Mouse (Mus musculus): ENCODE results near the gene Sp1. TPM values are rescaled to one million over a fixed set of nuclear protein-coding genes. Genes with fewer than 3 reads are reported as not detected.

Gene Sp1
- total RNA-seq (2014; fragmentation: Nextera tagmentation) (92.4 and 93.8 TPM in 2 replicates), total RNA-seq (2017) (42.3 and 50.5 TPM in 2 replicates), polyA plus RNA-seq (2012) (16.4 and 35.8 TPM in 2 replicates)

DNA sequence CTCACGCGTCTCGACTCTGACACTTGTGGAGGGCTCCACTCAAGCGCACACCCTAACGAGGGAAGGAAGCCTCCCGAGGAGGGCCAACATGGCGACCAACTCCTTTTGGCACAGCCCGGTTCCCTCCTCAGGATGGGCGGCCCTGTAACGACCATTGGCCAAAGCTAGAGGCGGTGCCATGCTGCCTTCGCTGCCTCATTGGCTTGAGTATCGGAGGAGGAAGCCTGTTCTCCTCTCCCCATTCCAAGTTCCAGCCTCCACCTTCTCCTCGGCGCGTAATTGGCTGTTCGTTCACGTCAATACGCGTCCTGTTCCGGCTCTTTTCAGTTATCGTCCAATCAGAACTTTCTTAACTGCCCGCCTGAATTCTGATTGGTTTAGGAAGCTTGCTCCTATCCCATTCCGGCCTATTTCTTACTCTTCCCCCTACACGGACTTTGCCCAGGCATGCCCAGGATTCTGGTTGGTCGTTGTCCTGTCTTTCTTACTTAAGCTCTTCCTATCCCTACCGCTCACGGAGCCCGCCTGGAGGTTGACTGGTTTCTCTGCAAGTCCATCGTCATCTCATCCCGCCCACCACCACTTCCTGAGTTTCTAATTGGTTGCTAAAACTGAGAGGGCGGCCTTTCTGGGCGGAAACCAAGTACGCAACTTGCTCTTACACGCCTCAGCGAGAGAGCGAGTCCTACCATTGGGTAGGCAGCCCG lies at the start of gene Sp1:
Gene Sp1, plus strand, starts transcription at position 655 of the 707 bp plus-strand sequence.
- ATAC-seq (ENCODE audit: extremely low read depth, insufficient number of reproducible peaks, low FRiP score, poor library complexity, severe bottlenecking) (peak; percentile 82), DNase-seq (ENCODE audit: low spot score) (peak; percentile 96)
- Histone ChIP-seq H3K4me3 (ENCODE audit: low read depth, low read length) (peak within 1 kb of the TSS; percentile 76), H3K27me3 (ENCODE audit: insufficient read depth, low read length) (no peaks in the 10 kb centered on the region), H3K4me1 (ENCODE audit: insufficient read depth, low read depth, low read length) (peaks cover 60% of the 10 kb centered on the region), H3K36me3 (replicated peaks) (peaks cover 34% of the 10 kb centered on the region), H3K9me3 (replicated peaks) (no peaks in the 10 kb centered on the region)
- TF ChIP-seq GATA1 (IDR thresholded peaks at IDR 0.05; ENCODE audit: borderline replicate concordance, low read length) (no peak), POLR2AphosphoS5 (IDR thresholded peaks at IDR 0.05; ENCODE audit: insufficient replicate concordance, low read depth, low read length) (no peak), CTCF (IDR thresholded peaks at IDR 0.05; ENCODE audit: low read depth, low read length) (no peak), GATA2 (IDR thresholded peaks at IDR 0.05; ENCODE audit: borderline replicate concordance, low read depth, low read length) (no peak), TAL1 (conservative IDR thresholded peaks at IDR 0.05; ENCODE audit: low read depth, low read length) (no peak)

DNA sequence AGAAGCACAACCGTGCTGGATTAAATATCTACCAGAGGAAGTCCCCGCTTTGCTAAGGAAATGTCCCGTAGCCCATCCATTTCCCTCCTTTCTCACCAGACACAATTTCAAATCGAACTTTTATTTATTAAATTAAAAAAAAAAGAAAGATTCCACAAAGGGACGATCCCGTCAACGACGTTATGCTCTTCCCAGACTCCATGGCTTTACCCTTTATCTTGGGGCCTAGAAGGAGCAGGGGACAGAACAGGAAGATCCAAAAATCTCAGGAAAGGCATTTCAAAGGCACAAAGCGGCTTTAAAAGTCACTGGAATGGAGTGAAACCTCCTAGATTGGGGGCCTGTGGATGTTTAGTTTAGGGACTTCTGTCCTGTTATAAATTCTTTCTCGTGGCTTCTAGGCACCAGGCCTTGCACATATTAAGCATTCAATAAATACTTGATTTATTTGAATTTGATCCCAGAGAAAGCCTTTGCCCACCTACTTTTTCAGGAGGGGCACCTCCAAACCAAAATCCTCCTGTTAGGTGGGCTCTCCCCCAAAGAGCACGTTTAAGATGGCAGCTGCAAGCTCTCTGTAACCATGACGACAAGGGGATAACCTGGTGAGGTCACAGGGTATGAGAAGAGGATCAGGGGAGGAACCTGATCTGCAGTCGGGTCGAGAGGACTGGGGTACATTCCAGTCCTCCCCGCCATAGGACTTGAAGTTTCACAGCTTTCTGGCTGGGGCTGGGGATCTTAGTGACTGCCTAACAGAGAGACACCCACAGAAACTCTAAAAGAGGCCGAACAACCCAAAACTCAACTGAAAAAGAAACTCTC lies 49.2 kb upstream of the Sp1 start:
- TF ChIP-seq CTCF (IDR thresholded peaks at IDR 0.05; ENCODE audit: low read depth, low read length) (no peak), POLR2AphosphoS5 (IDR thresholded peaks at IDR 0.05; ENCODE audit: insufficient replicate concordance, low read depth, low read length) (no peak), GATA2 (IDR thresholded peaks at IDR 0.05; ENCODE audit: borderline replicate concordance, low read depth, low read length) (no peak), TAL1 (conservative IDR thresholded peaks at IDR 0.05; ENCODE audit: low read depth, low read length) (no peak), GATA1 (IDR thresholded peaks at IDR 0.05; ENCODE audit: borderline replicate concordance, low read length) (no peak)
- no peak for ATAC-seq (ENCODE audit: extremely low read depth, insufficient number of reproducible peaks, low FRiP score, poor library complexity, severe bottlenecking)
- H3K4me1 ChIP-seq (ENCODE audit: insufficient read depth, low read depth, low read length) = peaks cover 9% of the 10 kb centered on the region
- DNase-seq (ENCODE audit: low spot score) = no peak
- no peak overlapping the region for H3K4me3 ChIP-seq (ENCODE audit: low read depth, low read length)
- H3K27me3 ChIP-seq (ENCODE audit: insufficient read depth, low read length) = peaks cover 65% of the 10 kb centered on the region
- peaks cover 11% of the 10 kb centered on the region for H3K9me3 ChIP-seq (replicated peaks)
- H3K36me3 ChIP-seq (replicated peaks) = no peaks in the 10 kb centered on the region

DNA sequence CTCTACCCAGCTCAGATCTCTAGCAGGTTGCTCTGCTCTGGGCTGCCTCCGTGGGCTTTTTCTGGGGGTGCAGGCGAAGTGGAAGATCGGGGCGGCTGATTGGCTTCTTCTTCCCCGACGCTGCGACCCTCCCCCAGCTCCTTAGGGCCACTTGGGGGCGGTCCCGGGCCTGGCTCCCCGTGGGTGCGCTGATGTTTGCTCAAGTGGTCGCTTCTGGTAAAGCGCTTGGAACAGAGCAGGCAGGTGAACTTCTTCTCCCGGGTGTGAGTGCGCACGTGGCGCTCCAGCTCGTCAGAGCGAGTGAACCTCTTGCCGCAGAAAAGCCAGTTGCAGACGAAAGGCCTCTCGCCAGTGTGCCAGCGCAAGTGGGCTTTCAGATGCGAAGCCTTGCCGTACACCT lies 47.8 kb upstream of the Sp1 start:
- TF ChIP-seq GATA2 (IDR thresholded peaks at IDR 0.05; ENCODE audit: borderline replicate concordance, low read depth, low read length) (no peak), GATA1 (IDR thresholded peaks at IDR 0.05; ENCODE audit: borderline replicate concordance, low read length) (no peak), POLR2AphosphoS5 (IDR thresholded peaks at IDR 0.05; ENCODE audit: insufficient replicate concordance, low read depth, low read length) (no peak)
- Histone ChIP-seq H3K27me3 (ENCODE audit: insufficient read depth, low read length) (peaks cover 77% of the 10 kb centered on the region), H3K36me3 (replicated peaks) (no peaks in the 10 kb centered on the region), H3K4me1 (ENCODE audit: insufficient read depth, low read depth, low read length) (peaks cover 9% of the 10 kb centered on the region; the same call in 1 of the 2 replicates), H3K4me3 (ENCODE audit: low read depth, low read length) (no peak overlapping the region), H3K9me3 (replicated peaks) (peaks cover 11% of the 10 kb centered on the region)
- no peak for ATAC-seq (ENCODE audit: extremely low read depth, insufficient number of reproducible peaks, low FRiP score, poor library complexity, severe bottlenecking)
- DNase-seq (ENCODE audit: low spot score) = no peak

- TF ChIP-seq CTCF (IDR thresholded peaks at IDR 0.05; ENCODE audit: low read depth, low read length) (no peak), GATA1 (IDR thresholded peaks at IDR 0.05; ENCODE audit: borderline replicate concordance, low read length) (no peak), GATA2 (IDR thresholded peaks at IDR 0.05; ENCODE audit: borderline replicate concordance, low read depth, low read length) (no peak), TAL1 (conservative IDR thresholded peaks at IDR 0.05; ENCODE audit: low read depth, low read length) (no peak), POLR2AphosphoS5 (IDR thresholded peaks at IDR 0.05; ENCODE audit: insufficient replicate concordance, low read depth, low read length) (no peak)
- Histone ChIP-seq H3K36me3 (replicated peaks) (no peaks in the 10 kb centered on the region), H3K9me3 (replicated peaks) (peaks cover 11% of the 10 kb centered on the region), H3K4me1 (ENCODE audit: insufficient read depth, low read depth, low read length) (peaks cover 16% of the 10 kb centered on the region), H3K4me3 (ENCODE audit: low read depth, low read length) (no peak overlapping the region), H3K27me3 (ENCODE audit: insufficient read depth, low read length) (peaks cover 80% of the 10 kb centered on the region)
- no peak for ATAC-seq (ENCODE audit: extremely low read depth, insufficient number of reproducible peaks, low FRiP score, poor library complexity, severe bottlenecking)
- no peak for DNase-seq (ENCODE audit: low spot score)
These were observed 47.1 kb upstream of the Sp1 start for GRCm38 (mm10) chr15:102358834-102359233.

DNA sequence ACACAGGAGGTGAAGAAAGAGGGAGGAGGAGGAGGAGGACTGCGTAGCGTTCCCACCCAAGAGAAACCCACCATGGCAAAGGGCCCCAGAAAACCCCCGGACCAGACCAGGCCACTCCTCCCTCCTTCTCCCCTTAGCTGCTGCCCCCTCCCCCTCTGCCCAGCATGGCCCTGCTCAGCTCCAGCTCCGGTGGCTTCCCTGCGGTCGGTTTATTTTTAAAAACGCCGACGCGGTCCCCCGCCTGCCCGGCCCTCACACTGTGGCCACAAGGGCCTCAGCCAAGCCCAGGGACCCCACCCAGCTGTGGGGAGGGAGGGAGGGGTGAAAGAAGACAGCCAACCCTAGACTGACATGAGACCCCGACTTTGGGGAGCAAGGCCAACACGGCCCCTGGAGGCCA lies 43.3 kb upstream of the Sp1 start:
- Histone ChIP-seq H3K27me3 (ENCODE audit: insufficient read depth, low read length) (peaks cover 80% of the 10 kb centered on the region), H3K9me3 (replicated peaks) (no peaks in the 10 kb centered on the region), H3K4me3 (ENCODE audit: low read depth, low read length) (no peak overlapping the region), H3K36me3 (replicated peaks) (no peaks in the 10 kb centered on the region), H3K4me1 (ENCODE audit: insufficient read depth, low read depth, low read length) (peaks cover 23% of the 10 kb centered on the region)
- ATAC-seq (ENCODE audit: extremely low read depth, insufficient number of reproducible peaks, low FRiP score, poor library complexity, severe bottlenecking) (no peak), DNase-seq (ENCODE audit: low spot score) (no peak)
- TF ChIP-seq POLR2AphosphoS5 (IDR thresholded peaks at IDR 0.05; ENCODE audit: insufficient replicate concordance, low read depth, low read length) (no peak), TAL1 (conservative IDR thresholded peaks at IDR 0.05; ENCODE audit: low read depth, low read length) (no peak), GATA1 (IDR thresholded peaks at IDR 0.05; ENCODE audit: borderline replicate concordance, low read length) (no peak), GATA2 (IDR thresholded peaks at IDR 0.05; ENCODE audit: borderline replicate concordance, low read depth, low read length) (no peak), CTCF (IDR thresholded peaks at IDR 0.05; ENCODE audit: low read depth, low read length) (no peak)

- no peak overlapping the region for H3K4me3 ChIP-seq (ENCODE audit: low read depth, low read length)
- no peaks in the 10 kb centered on the region for H3K36me3 ChIP-seq (replicated peaks)
- no peaks in the 10 kb centered on the region for H3K9me3 ChIP-seq (replicated peaks)
- peaks cover 71% of the 10 kb centered on the region for H3K27me3 ChIP-seq (ENCODE audit: insufficient read depth, low read length)
- peak; percentile 28; the same call in 1 of the 2 replicates for ATAC-seq (ENCODE audit: extremely low read depth, insufficient number of reproducible peaks, low FRiP score, poor library complexity, severe bottlenecking)
- no peak for DNase-seq (ENCODE audit: low spot score)
- TF ChIP-seq POLR2AphosphoS5 (IDR thresholded peaks at IDR 0.05; ENCODE audit: insufficient replicate concordance, low read depth, low read length) (no peak), GATA1 (IDR thresholded peaks at IDR 0.05; ENCODE audit: borderline replicate concordance, low read length) (no peak), TAL1 (conservative IDR thresholded peaks at IDR 0.05; ENCODE audit: low read depth, low read length) (no peak), GATA2 (IDR thresholded peaks at IDR 0.05; ENCODE audit: borderline replicate concordance, low read depth, low read length) (no peak), CTCF (IDR thresholded peaks at IDR 0.05; ENCODE audit: low read depth, low read length) (no peak)
- H3K4me1 ChIP-seq (ENCODE audit: insufficient read depth, low read depth, low read length) = peaks cover 21% of the 10 kb centered on the region
These were observed 41.3 kb upstream of the Sp1 start for GRCm38 (mm10) chr15:102364678-102365077.
